Mouse (Mus musculus) C2C12 (cell line): ENCODE data around the gene Colec11. TPM values are rescaled to one million over a fixed set of nuclear protein-coding genes. Genes with fewer than 3 reads are reported as not detected.

Experiments
- H3K27me3 ChIP-seq: one replicate; pipeline ENCODE4 v1.6.1; 2011; ENCODE audit not compliant: control insufficient read depth, insufficient read depth, insufficient read length
- H3K36me3 ChIP-seq: one replicate; pipeline ENCODE4 v1.6.1; 2011; ENCODE audit not compliant: control insufficient read depth, insufficient read depth
- H3K4me3 ChIP-seq: one replicate; pipeline ENCODE4 v1.5.1; 2011; ENCODE audit warnings: mild to moderate bottlenecking, control low read depth; ENCODE audit not compliant: poor library complexity, insufficient read depth, severe bottlenecking
- H3K79me2 ChIP-seq: one replicate; pipeline ENCODE4 v1.6.1; 2011; ENCODE audit not compliant: control insufficient read depth, insufficient read depth
- H3K79me3 ChIP-seq: one replicate; pipeline ENCODE4 v1.6.1; 2011; ENCODE audit warnings: low read depth, control low read depth
- H3ac ChIP-seq: one replicate; pipeline ENCODE3; 2011; ENCODE audit warnings: low read depth; ENCODE audit not compliant: control insufficient read depth, insufficient read length
- CEBPB ChIP-seq: IDR thresholded peaks from one replicate; pipeline ENCODE4 v1.6.1; 2011; ENCODE audit warnings: low read depth, mild to moderate bottlenecking, control low read depth, moderate library complexity
- CTCF ChIP-seq: IDR thresholded peaks from one replicate; pipeline ENCODE4 v1.5.1; 2011; ENCODE audit not compliant: control insufficient read depth, insufficient read depth, insufficient read length
- FOSL1 ChIP-seq: IDR thresholded peaks from one replicate; pipeline ENCODE4 v1.8.0; 2011; ENCODE audit warnings: mild to moderate bottlenecking, low read length; ENCODE audit not compliant: poor library complexity, insufficient read depth, severe bottlenecking
- MAX ChIP-seq: IDR thresholded peaks from one replicate; pipeline ENCODE4 v1.6.1; 2011; ENCODE audit warnings: mild to moderate bottlenecking, control low read depth
- MYOD1 ChIP-seq: IDR thresholded peaks from one replicate; pipeline ENCODE4 v1.6.1; 2011; ENCODE audit warnings: low read depth; ENCODE audit not compliant: control insufficient read depth, insufficient read length
- MYOG ChIP-seq: IDR thresholded peaks from one replicate; pipeline ENCODE4 v1.6.1; 2011; ENCODE audit not compliant: control insufficient read depth, insufficient read length; ENCODE audit errors: extremely low read depth
- USF1 ChIP-seq: IDR thresholded peaks from one replicate; pipeline ENCODE4 v1.6.1; 2011; ENCODE audit warnings: low read depth, mild to moderate bottlenecking, control low read depth, moderate library complexity
- polyA plus RNA-seq: library from polyadenylated mRNA; unstranded; fragments of >200 nt; fragmentation: generic; extraction: Trizol; gene quantifications from one replicate; pipeline ENCODE4 v1.2.1, GENCODE M21; 2012; ENCODE audit warnings: missing spikeins

The Colec11 gene
- polyA plus RNA-seq, 1 experiment: not detected

- TF ChIP-seq FOSL1: no peak
- TF ChIP-seq USF1: no peak
- TF ChIP-seq CTCF: no peak
- TF ChIP-seq MYOD1: no peak
- peaks cover 13% of the 10 kb centered on the region for H3K36me3 ChIP-seq
- H3K79me3 ChIP-seq: no peaks in the 10 kb centered on the region
- no peak overlapping the region for H3ac ChIP-seq
- H3K4me3 ChIP-seq: no peak overlapping the region
- H3K27me3 ChIP-seq: peaks cover under 1% of the 10 kb centered on the region
- H3K79me2 ChIP-seq: peaks cover 2% of the 10 kb centered on the region
Measured at GRCm38 (mm10) chr12:28625407-28625806, 2.2 kb upstream of the Colec11 start.

GRCm38 (mm10) chr12:28624251-28624650 lies 1.1 kb upstream of the Colec11 start:
- Histone ChIP-seq H3ac (no peak overlapping the region), H3K27me3 (peaks cover 12% of the 10 kb centered on the region)
- TF ChIP-seq MYOG (no peak), USF1 (no peak), CEBPB (no peak), CTCF (no peak), MYOD1 (no peak), MAX (no peak), FOSL1 (no peak)

DNA sequence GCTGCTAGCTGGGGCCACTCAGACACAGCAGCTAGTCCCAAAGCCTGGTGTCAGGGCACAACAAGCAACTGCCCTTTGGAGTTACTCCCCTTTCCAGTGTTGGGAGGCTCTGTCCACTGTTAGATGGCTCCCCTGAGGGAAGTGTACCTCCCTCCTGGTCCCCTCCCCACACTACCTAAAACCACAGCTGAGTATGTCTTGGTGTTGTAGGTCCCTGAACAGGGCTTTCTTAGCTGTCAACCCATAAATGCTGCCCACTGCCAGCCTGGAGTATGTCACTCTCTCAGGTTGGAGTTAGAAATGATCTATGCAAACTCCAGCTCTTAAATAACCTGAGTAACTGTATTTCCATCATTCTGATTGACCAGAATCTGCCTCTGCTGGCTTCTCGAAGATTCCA lies 536 bp downstream of the Colec11 start:
- Histone ChIP-seq H3ac (no peak overlapping the region), H3K79me3 (no peaks in the 10 kb centered on the region), H3K27me3 (peaks cover 13% of the 10 kb centered on the region), H3K36me3 (no peaks in the 10 kb centered on the region), H3K4me3 (no peak overlapping the region), H3K79me2 (no peaks in the 10 kb centered on the region)
- TF ChIP-seq FOSL1 (no peak), CEBPB (no peak), CTCF (no peak), MYOG (no peak), MAX (no peak), MYOD1 (no peak), USF1 (no peak)

More at GRCm38 (mm10) chr12:28624251-28624650, 1.1 kb upstream of the Colec11 start:
- Histone ChIP-seq H3K4me3 (no peak overlapping the region), H3K36me3 (peaks cover 1% of the 10 kb centered on the region), H3K79me3 (no peaks in the 10 kb centered on the region), H3K79me2 (no peaks in the 10 kb centered on the region)

DNA sequence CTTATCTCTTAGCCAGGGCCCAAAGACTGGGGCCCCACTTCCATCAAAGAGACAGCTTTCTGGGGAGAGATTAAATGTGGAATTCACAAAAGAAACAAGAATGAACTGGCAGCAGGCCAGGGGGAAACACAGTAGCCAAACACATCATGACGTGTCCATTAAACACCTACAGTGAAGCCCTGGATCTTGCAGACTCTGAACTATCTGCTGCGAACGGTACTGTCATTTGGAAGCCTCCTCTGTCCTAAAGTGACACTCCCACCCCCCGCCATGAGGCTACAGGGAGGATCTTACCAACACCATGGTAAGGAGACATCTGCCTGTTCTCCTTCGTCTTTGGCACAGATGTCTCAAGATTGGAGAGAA lies 1.0 kb downstream of the Colec11 start:
- peaks cover 16% of the 10 kb centered on the region for H3K27me3 ChIP-seq
- H3ac ChIP-seq: no peak overlapping the region
- H3K36me3 ChIP-seq: no peaks in the 10 kb centered on the region
- TF ChIP-seq MYOD1 (no peak), FOSL1 (no peak), USF1 (no peak), CTCF (no peak), MAX (no peak), MYOG (no peak), CEBPB (no peak)
- no peaks in the 10 kb centered on the region for H3K79me2 ChIP-seq
- no peaks in the 10 kb centered on the region for H3K79me3 ChIP-seq
- no peak overlapping the region for H3K4me3 ChIP-seq

DNA sequence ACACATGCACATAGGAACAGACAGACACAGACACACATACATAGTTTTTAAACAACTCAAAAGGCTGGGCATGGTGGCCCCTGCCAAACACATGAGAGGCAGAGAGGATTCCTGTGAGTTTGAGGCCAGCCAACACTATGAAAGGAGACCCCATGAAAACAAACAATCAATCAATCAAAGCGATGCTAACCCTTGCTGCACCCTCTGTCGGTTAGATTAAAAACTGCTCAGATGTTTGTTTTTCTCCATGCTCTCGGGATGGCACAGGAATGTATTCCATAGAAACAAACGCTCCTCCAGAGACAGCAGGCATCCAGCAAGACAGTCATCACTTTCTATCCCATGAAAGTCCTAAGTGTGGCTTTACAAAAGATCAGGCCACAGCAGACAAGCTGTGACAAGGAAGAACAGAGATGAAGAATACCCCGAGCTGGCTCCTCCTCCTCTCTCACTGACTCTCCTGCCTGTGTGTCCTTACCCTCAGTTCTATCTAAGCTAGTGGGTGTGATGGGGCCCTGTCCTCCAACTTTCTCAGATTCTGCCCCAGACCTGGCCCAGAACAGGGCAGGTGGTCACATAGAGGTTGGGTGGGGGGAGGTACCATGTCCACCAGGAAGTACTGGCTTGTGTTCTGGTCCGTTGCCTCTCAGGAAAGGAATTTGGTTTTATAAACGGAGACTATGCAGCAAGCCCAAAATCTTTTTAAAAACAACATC lies 1.6 kb downstream of the Colec11 start:
- no peak for TF ChIP-seq MYOG
- no peak for TF ChIP-seq USF1
- TF ChIP-seq CTCF: no peak
- no peak for TF ChIP-seq MYOD1
- TF ChIP-seq MAX: no peak
- no peak for TF ChIP-seq FOSL1
- TF ChIP-seq CEBPB: no peak
- no peak overlapping the region for H3K4me3 ChIP-seq
- H3K27me3 ChIP-seq: peaks cover 19% of the 10 kb centered on the region
- no peaks in the 10 kb centered on the region for H3K36me3 ChIP-seq
- no peaks in the 10 kb centered on the region for H3K79me2 ChIP-seq
- no peak overlapping the region for H3ac ChIP-seq
- no peaks in the 10 kb centered on the region for H3K79me3 ChIP-seq

DNA sequence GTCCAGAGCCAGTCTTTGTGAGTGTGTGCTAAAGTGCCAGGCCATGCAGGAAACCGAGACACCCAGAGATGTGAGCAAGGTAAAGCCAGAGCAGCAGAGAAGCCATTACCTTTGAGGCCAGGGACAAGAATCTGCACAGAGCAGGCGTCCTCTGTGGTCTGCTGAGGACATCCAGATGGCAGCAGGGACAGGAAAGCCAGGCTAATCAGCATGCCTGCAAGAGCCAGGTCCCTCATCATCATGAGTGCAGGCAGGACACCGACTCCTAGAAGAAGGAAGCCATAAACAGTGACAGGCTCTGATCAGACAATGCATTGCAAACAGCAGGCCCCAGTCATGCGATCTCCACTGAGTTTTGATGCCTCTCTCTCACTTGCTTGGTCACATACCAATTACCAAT lies 5.9 kb downstream of the Colec11 start:
- TF ChIP-seq CEBPB: no peak
- TF ChIP-seq FOSL1: no peak
- no peak for TF ChIP-seq MYOG
- TF ChIP-seq CTCF: no peak
- no peak for TF ChIP-seq USF1
- no peak for TF ChIP-seq MYOD1
- TF ChIP-seq MAX: no peak
- Histone ChIP-seq H3K36me3 (no peaks in the 10 kb centered on the region), H3K79me3 (no peaks in the 10 kb centered on the region), H3ac (no peak overlapping the region), H3K79me2 (no peaks in the 10 kb centered on the region), H3K4me3 (no peak overlapping the region), H3K27me3 (peaks cover 28% of the 10 kb centered on the region)
